Mouse (Mus musculus): ENCODE results near the gene E130114P18Rik.

- TF ChIP-seq CTCF (IDR thresholded peaks at IDR 0.05; ENCODE audit: control insufficient read depth, insufficient read depth, insufficient read length), result no peak
- no peak for TF ChIP-seq USF1 (IDR thresholded peaks at IDR 0.05; ENCODE audit: low read depth)
- no peak for TF ChIP-seq MAX (IDR thresholded peaks at IDR 0.05)
- TF ChIP-seq CEBPB (IDR thresholded peaks at IDR 0.05; ENCODE audit: low read depth), result no peak
- no peak for TF ChIP-seq FOSL1 (IDR thresholded peaks at IDR 0.05; ENCODE audit: insufficient read depth, low read length, poor library complexity, severe bottlenecking)
- no peak for TF ChIP-seq MYOD1 (IDR thresholded peaks at IDR 0.05; ENCODE audit: control insufficient read depth, insufficient read length, low read depth)
- no peak for TF ChIP-seq MYOG (IDR thresholded peaks at IDR 0.05; ENCODE audit: control insufficient read depth, extremely low read depth, insufficient read length)
Measured at GRCm38 (mm10) chr4:97584445-97585130, 193.3 kb downstream of the E130114P18Rik start.

Data from C2C12 (cell line).